Comparison of ENCODE assay signal across 8 mouse cellular contexts in the genomic region with DNA sequence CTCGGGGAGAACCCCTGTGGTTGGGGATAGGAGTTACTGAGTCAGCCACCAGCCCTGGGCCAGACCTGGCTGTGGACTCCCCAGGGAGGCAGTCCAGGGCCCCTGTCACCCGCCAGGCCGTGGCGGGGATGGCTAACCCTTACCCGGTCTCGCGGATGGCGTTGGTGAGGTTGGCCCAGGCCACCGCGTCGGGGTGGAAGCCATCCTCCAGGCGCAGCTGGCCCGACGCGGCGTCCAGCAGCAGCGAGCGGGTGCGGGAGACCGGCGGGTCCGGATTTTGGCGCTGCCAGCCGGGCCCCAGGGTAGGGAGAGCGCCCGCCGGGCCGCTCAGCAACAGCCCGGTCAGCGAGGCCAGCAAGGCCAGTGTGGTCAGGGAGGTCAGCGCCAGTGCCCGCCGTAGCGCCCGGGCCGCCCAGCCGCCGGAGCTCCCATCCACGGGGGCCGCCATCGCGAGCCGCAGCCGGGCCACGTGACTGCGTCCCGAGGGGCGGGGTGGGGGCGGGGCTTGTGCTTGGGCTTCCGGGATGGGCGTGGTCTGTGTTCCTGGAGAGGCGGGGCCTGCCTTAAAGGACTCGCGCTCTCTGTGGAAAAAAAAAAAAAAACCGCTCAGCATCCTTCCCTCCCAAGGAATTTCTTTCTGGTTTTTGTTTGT. TPM values are rescaled to one million over a fixed set of nuclear protein-coding genes. Genes with fewer than 3 reads are reported as not detected.
DNase-seq lines count a peak whose midpoint lies in the region; ATAC-seq and TF ChIP-seq lines count a peak whose summit lies in the region.

A gene (minus strand): TSS at position 482 of the 652 bp plus-strand sequence.

- peak; percentile 61 for ATAC-seq in granulocyte monocyte progenitor cell, adult 5-6 weeks (replicated peaks; ENCODE audit: poor library complexity, severe bottlenecking)
- peak; percentile 67 for ATAC-seq in intestine, postnatal 0 days
- peak; percentile 63; the same call in 1 of the 2 replicates for ATAC-seq in limb, embryonic 11.5 days (ENCODE audit: insufficient number of reproducible peaks, low FRiP score, low TSS enrichment, low read depth)
- ATAC-seq in midbrain, embryonic 13.5 days, result peak; percentile 84

- H3K4me1 ChIP-seq in intestine, postnatal 0 days (replicated peaks; ENCODE audit: control insufficient read depth, insufficient read depth, low read length), result 0 out of 2 replicates have a peak, but pooled peaks cover 5% of the 10 kb centered on the region
- peaks cover 8% of the 10 kb centered on the region; the same call in 1 of the 2 replicates for H3K4me1 ChIP-seq in limb, embryonic 11.5 days (ENCODE audit: control insufficient read depth, insufficient read depth, low read length)
- H3K4me1 ChIP-seq in midbrain, embryonic 13.5 days (replicated peaks), result peaks cover 20% of the 10 kb centered on the region
- peaks cover 7% of the 10 kb centered on the region; the same call in 1 of the 2 replicates for H3K4me1 ChIP-seq in small intestine, adult 2 months (ENCODE audit: control insufficient read depth, insufficient read depth, insufficient read length, low read length)

- TF ChIP-seq POLR2A in small intestine, adult 2 months (IDR thresholded peaks at IDR 0.05; ENCODE audit: low read depth, low read length), result peak; percentile 40; the same call in 1 of the 2 replicates

- no peak for TF ChIP-seq CTCF in intestine, postnatal 0 days (IDR thresholded peaks at IDR 0.05; ENCODE audit: low read depth)
- no peak for TF ChIP-seq CTCF in small intestine, adult 2 months (IDR thresholded peaks at IDR 0.05; ENCODE audit: extremely low read depth, insufficient read length, insufficient replicate concordance, low read depth, low read length)

- DNase-seq in layer of hippocampus, adult 11-12 months (ENCODE audit: low spot score), result peak; percentile 79
- no peak for DNase-seq in layer of hippocampus, adult 9-10 months (ENCODE audit: low spot score)
- DNase-seq in embryo, embryonic 11.5 days (ENCODE audit: low read depth, low spot score), result peak; percentile 86
- DNase-seq in limb, embryonic 11.5 days (ENCODE audit: low spot score), result peak; percentile 96

- H3K4me3 ChIP-seq in intestine, postnatal 0 days (ENCODE audit: low read depth, low read length), result peak within 1 kb of the TSS; percentile 94
- H3K4me3 ChIP-seq in limb, embryonic 11.5 days (ENCODE audit: low read depth, low read length), result peak within 1 kb of the TSS; percentile 84
- H3K4me3 ChIP-seq in midbrain, embryonic 13.5 days (replicated peaks), result peak within 1 kb of the TSS; percentile 90
- peak within 1 kb of the TSS; percentile 91 for H3K4me3 ChIP-seq in small intestine, adult 2 months (ENCODE audit: low read depth, low read length)

- peaks cover 3% of the 10 kb centered on the region; the same call in 1 of the 2 replicates for H3K36me3 ChIP-seq in intestine, postnatal 0 days (ENCODE audit: control insufficient read depth, insufficient read depth)
- H3K36me3 ChIP-seq in limb, embryonic 11.5 days (ENCODE audit: control insufficient read depth, insufficient read depth, low read length), result peaks cover 4% of the 10 kb centered on the region; the same call in 1 of the 2 replicates
- H3K36me3 ChIP-seq in midbrain, embryonic 13.5 days, result peaks cover 3% of the 10 kb centered on the region; the same call in 1 of the 2 replicates
- 0 out of 2 replicates have a peak, but pooled peaks cover 1% of the 10 kb centered on the region for H3K36me3 ChIP-seq in small intestine, adult 2 months (ENCODE audit: control insufficient read depth, insufficient read depth, low read length)

- H3K9me3 ChIP-seq in intestine, postnatal 0 days (ENCODE audit: control insufficient read depth), result no peaks in the 10 kb centered on the region
- no peaks in the 10 kb centered on the region for H3K9me3 ChIP-seq in limb, embryonic 11.5 days (ENCODE audit: control insufficient read depth, low read length)
- no peaks in the 10 kb centered on the region for H3K9me3 ChIP-seq in midbrain, embryonic 13.5 days

- peak within 1 kb of the TSS; percentile 91 for H3K4me2 ChIP-seq in intestine, postnatal 0 days (replicated peaks; ENCODE audit: low read depth)
- H3K4me2 ChIP-seq in limb, embryonic 11.5 days (ENCODE audit: low read depth, severe bottlenecking), result peak within 1 kb of the TSS; percentile 84
- peak within 1 kb of the TSS; percentile 97 for H3K4me2 ChIP-seq in midbrain, embryonic 13.5 days (replicated peaks)

- no peaks in the 10 kb centered on the region for H3K27me3 ChIP-seq in intestine, postnatal 0 days (replicated peaks; ENCODE audit: control insufficient read depth, insufficient read depth, low read length)
- H3K27me3 ChIP-seq in limb, embryonic 11.5 days (ENCODE audit: control insufficient read depth, insufficient read depth, low read length), result no peaks in the 10 kb centered on the region
- no peaks in the 10 kb centered on the region for H3K27me3 ChIP-seq in midbrain, embryonic 13.5 days
- no peaks in the 10 kb centered on the region for H3K27me3 ChIP-seq in small intestine, adult 2 months (ENCODE audit: control insufficient read depth, insufficient read depth, low read length)

- 0% methylated on average over 54 of the region's 55 CpGs for WGBS in intestine, postnatal 0 days
- under 1% methylated on average over 55 of the region's 55 CpGs for WGBS in limb, embryonic 11.5 days
- under 1% methylated on average over 52 of the region's 55 CpGs for WGBS in midbrain, embryonic 13.5 days
- WGBS in small intestine, adult 2 months, result under 1% methylated on average over 55 of the region's 55 CpGs

- peak within 1 kb of the TSS; percentile 78 for H3K9ac ChIP-seq in intestine, postnatal 0 days (ENCODE audit: low read depth, low read length)
- H3K9ac ChIP-seq in limb, embryonic 11.5 days (ENCODE audit: low read length), result peak within 1 kb of the TSS; percentile 80
- H3K9ac ChIP-seq in midbrain, embryonic 13.5 days (replicated peaks), result peak within 1 kb of the TSS; percentile 93

- H3K27ac ChIP-seq in intestine, postnatal 0 days (ENCODE audit: low read depth, low read length), result no peak within 1 kb of the TSS
- H3K27ac ChIP-seq in limb, embryonic 11.5 days (replicated peaks; ENCODE audit: low read depth, low read length), result no peak within 1 kb of the TSS
- H3K27ac ChIP-seq in midbrain, embryonic 13.5 days, result peak within 1 kb of the TSS; percentile 53; the same call in 1 of the 2 replicates
- no peak within 1 kb of the TSS for H3K27ac ChIP-seq in small intestine, adult 2 months (ENCODE audit: insufficient read depth, low read depth, low read length)

RNA-seq across cellular contexts. Expression of the gene that starts here (rescaled TPM):
- total RNA-seq in granulocyte monocyte progenitor cell, adult 5-6 weeks (2014; fragmentation: Nextera tagmentation), result 18.2 and 20.8 TPM in 2 replicates
- total RNA-seq in granulocyte monocyte progenitor cell, adult 5-6 weeks (2017), result 8.9 and 9.4 TPM in 2 replicates
- polyA plus RNA-seq in intestine, postnatal 0 days (2015; fragmentation: Nextera tagmentation; extraction: Ambion mirVana), result 63.6 and 67.2 TPM in 2 replicates
- 29.2 and 29.8 TPM in 2 replicates for polyA plus RNA-seq in limb, embryonic 11.5 days (2014; fragmentation: Nextera tagmentation; extraction: Ambion mirVana)
- 25.1 and 29.3 TPM in 2 replicates for polyA plus RNA-seq in midbrain, embryonic 13.5 days (2015; fragmentation: Nextera tagmentation; extraction: Ambion mirVana)
- polyA plus RNA-seq in small intestine, adult 2 months (2012; rRNA removed), result 19.9 and 24.3 TPM in 2 replicates
